Mouse (Mus musculus) brain, embryonic 14.5 days (tissue): ENCODE data around the gene Atp11b.

Experiments
- CTCF ChIP-seq: fragments of 200-500 bp; IDR thresholded peaks from 2 replicates; pipeline ENCODE4 v1.5.1; 2012; ENCODE audit warnings: inconsistent platforms, mild to moderate bottlenecking, moderate library complexity, borderline replicate concordance; ENCODE audit not compliant: insufficient read depth, insufficient read length; ENCODE audit errors: extremely low read depth
- POLR2A ChIP-seq: fragments of 200-500 bp; IDR thresholded peaks from 2 replicates; pipeline ENCODE4 v1.6.1; 2012; ENCODE audit warnings: mild to moderate bottlenecking, inconsistent platforms, borderline replicate concordance; ENCODE audit not compliant: poor library complexity, insufficient read depth, insufficient read length, severe bottlenecking; ENCODE audit errors: extremely low read depth

DNA sequence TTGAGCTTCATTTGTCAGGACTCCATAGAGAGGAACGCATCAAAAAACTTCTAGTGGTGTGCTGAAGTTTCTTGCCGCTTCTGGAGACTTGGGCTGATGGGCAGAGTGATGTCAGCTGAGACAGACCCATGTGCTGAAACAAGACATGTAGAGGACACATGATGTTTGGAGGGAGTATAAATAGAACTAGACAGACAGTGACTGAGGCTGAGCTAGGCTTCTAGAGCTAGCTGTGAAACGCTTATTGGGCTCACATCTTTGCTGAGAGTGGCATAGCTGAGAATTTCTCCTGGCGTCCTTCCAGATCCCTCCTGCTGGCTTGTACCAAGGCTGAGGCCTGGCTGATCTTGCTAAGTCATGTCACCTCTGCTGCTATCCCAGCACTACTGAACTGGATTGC is 19.4 kb upstream of the Atp11b start:
- TF ChIP-seq CTCF (no peak), POLR2A (no peak)
